Mouse (Mus musculus) liver, embryonic 11.5 days (tissue): ENCODE results near the gene Myh10. TPM values are rescaled to one million over a fixed set of nuclear protein-coding genes. Genes with fewer than 3 reads are reported as not detected.

Experiments used
- ATAC-seq: fragments of 200-750 bp; cut with Nextera tagmentation; replicated peaks from 2 replicates; pipeline ENCODE4 v1.8.0; 2017; ENCODE audit warnings: moderate number of reproducible peaks, mild to moderate bottlenecking, moderate TSS enrichment, moderate library complexity; ENCODE audit not compliant: low FRiP score
- DNase-seq: peaks from one replicate; pipeline ENCODE4 v3.0.0-alpha.2; 2017; ENCODE audit warnings: low spot score
- H3K27ac ChIP-seq: fragments of 300-500 bp; sonication (generic); 2 replicates; pipeline ENCODE4 v1.5.1; 2014; ENCODE audit warnings: mild to moderate bottlenecking, low read depth, low read length, control low read depth
- H3K27me3 ChIP-seq: fragments of 300-500 bp; sonication (generic); replicated peaks from 2 replicates; pipeline ENCODE4 v1.6.1; 2014; ENCODE audit warnings: low read length, mixed read lengths; ENCODE audit not compliant: control insufficient read depth, insufficient read depth
- H3K36me3 ChIP-seq: fragments of 300-500 bp; sonication (generic); 2 replicates; pipeline ENCODE4 v1.6.1; 2014; ENCODE audit warnings: mild to moderate bottlenecking, low read length, moderate library complexity, mixed read lengths; ENCODE audit not compliant: control insufficient read depth, insufficient read depth
- H3K4me1 ChIP-seq: fragments of 300-500 bp; sonication (generic); replicated peaks from 2 replicates; pipeline ENCODE4 v1.6.1; 2014; ENCODE audit warnings: low read length, mixed read lengths; ENCODE audit not compliant: control insufficient read depth, insufficient read depth
- H3K4me2 ChIP-seq: fragments of 300-500 bp; sonication (generic); 2 replicates; pipeline ENCODE4 v1.6.1; 2014; ENCODE audit warnings: mild to moderate bottlenecking, control low read depth, moderate library complexity
- H3K4me3 ChIP-seq: fragments of 300-500 bp; sonication (generic); 2 replicates; pipeline ENCODE4 v1.5.1; 2014; ENCODE audit warnings: low read depth, low read length, control low read depth
- H3K9ac ChIP-seq: fragments of 300-500 bp; sonication (generic); 2 replicates; pipeline ENCODE4 v1.6.1; 2014; ENCODE audit warnings: low read depth, low read length, control low read depth
- H3K9me3 ChIP-seq: fragments of 300-500 bp; sonication (generic); 2 replicates; pipeline ENCODE4 v1.6.1; 2016; ENCODE audit warnings: low read length, inconsistent platforms, mixed read lengths; ENCODE audit not compliant: control insufficient read depth
- WGBS: fragments of 180-500 bp; shearing (Covaris S2); extraction: QIAGEN DNeasy Blood & Tissue Kit; methylation state at CpG from one replicate; pipeline ENCODE4 v1.1.7; 2014; 5-methylcytosine and 5-hydroxymethylcytosine counted together
- polyA plus RNA-seq: library from polyadenylated mRNA; unstranded; fragments of >200 nt; fragmentation: Nextera tagmentation; extraction: Ambion mirVana; gene quantifications from 2 replicates; pipeline ENCODE4 v1.2.1, GENCODE M21; 2014

The Myh10 gene
- polyA plus RNA-seq, 1 experiment from 2014 or later, result 76.5 TPM

DNA sequence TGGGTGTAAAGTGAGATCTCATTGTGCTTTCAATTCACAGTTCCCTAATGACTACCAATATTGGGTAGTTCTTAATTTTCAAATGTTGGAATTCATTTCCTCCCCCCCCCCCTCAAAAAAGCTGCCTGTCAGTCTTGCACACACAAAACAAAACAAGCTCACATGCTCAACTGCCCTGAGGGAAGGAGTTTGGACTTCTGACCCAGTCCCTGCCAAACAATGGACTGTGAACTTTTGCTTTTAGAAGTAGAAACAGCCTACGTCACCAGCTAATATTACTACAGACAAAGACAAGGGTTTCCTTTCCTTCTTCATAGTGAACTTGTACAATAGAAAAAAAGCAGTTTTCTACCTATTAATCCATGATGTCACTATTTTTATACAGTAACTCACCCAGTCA, 2.1 kb upstream of the Myh10 start:
- H3K4me3 ChIP-seq, result no peak overlapping the region
- H3K9me3 ChIP-seq, result no peaks in the 10 kb centered on the region
- DNase-seq (no peak), ATAC-seq (no peak)
- no peak overlapping the region for H3K4me2 ChIP-seq
- no peaks in the 10 kb centered on the region for H3K36me3 ChIP-seq
- 71% methylated on average over 1 of the region's 1 CpGs for WGBS
- peaks cover 14% of the 10 kb centered on the region for H3K4me1 ChIP-seq
- no peaks in the 10 kb centered on the region; the same call in 1 of the 2 replicates for H3K27me3 ChIP-seq
- H3K9ac ChIP-seq, result no peak overlapping the region
- no peak overlapping the region for H3K27ac ChIP-seq

DNA sequence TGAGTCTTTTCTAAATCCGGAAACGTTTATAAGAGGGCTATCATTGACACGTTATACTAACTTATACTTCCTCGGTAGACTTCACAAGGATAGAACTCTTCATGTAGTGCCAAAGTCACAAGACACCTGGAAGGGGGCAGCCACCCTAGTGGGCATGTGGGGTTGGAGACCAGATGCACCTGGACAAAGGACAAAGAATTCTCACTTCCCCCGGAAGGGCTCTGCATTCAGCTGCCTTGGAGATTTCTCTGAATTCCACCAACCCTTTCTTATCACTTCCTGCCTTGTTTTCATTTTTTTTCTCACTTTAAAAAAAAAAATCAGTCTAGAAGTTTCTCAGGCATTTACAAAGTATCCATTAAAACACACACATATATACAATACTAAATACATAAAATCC, 894 bp upstream of the Myh10 start:
- 43% methylated on average over 5 of the region's 5 CpGs for WGBS
- Histone ChIP-seq H3K4me3 (no peak overlapping the region), H3K9me3 (no peaks in the 10 kb centered on the region), H3K27me3 (no peaks in the 10 kb centered on the region; the same call in 1 of the 2 replicates), H3K36me3 (no peaks in the 10 kb centered on the region), H3K9ac (no peak overlapping the region), H3K4me1 (peaks cover 22% of the 10 kb centered on the region), H3K27ac (no peak overlapping the region), H3K4me2 (no peak overlapping the region)
- no peak for ATAC-seq
- DNase-seq, result no peak

DNA sequence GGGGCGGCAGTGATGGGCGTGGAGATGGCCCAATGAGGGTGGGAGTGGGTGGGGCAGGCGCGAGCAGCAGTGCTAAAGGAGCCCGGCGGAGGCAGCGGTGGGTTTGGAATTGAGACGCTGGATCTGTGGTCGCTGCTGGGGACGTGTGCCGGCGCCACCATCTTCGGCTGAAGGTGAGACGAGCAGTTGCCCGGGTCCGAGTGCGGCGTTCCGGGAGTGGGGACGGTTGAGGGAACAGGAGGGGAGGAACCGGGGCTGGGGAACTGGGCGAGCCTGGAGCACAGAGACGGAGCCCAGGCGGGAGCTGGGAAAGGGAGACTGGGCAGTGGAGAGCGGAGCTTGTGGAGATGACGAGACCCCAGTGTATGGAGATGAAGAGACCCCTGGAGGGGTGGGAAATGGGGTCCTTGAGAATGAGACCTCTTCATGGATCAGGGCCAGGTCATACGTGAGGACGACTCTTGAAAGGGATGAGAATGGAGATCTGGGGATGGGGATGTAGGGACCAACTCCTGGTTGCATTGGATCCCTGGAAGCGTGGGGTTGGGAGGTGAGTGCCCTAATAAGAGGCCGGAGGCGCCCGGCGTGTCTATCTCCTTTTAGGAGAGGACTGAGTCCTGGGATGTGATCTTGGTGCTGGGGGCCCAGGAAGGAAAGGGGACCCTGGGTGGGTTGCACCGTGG, 792 bp downstream of the Myh10 start:
- H3K27me3 ChIP-seq, result no peaks in the 10 kb centered on the region; the same call in 1 of the 2 replicates
- peak overlapping the region; percentile 89 for H3K9ac ChIP-seq
- peaks cover 22% of the 10 kb centered on the region for H3K4me1 ChIP-seq
- H3K9me3 ChIP-seq, result no peaks in the 10 kb centered on the region
- H3K4me2 ChIP-seq, result peak overlapping the region; percentile 99
- DNase-seq (no peak), ATAC-seq (no peak; the same call in 1 of the 2 replicates)
- no peaks in the 10 kb centered on the region for H3K36me3 ChIP-seq
- H3K27ac ChIP-seq, result peak overlapping the region; percentile 91
- under 1% methylated on average over 34 of the region's 34 CpGs for WGBS
- peak overlapping the region; percentile 87 for H3K4me3 ChIP-seq

DNA sequence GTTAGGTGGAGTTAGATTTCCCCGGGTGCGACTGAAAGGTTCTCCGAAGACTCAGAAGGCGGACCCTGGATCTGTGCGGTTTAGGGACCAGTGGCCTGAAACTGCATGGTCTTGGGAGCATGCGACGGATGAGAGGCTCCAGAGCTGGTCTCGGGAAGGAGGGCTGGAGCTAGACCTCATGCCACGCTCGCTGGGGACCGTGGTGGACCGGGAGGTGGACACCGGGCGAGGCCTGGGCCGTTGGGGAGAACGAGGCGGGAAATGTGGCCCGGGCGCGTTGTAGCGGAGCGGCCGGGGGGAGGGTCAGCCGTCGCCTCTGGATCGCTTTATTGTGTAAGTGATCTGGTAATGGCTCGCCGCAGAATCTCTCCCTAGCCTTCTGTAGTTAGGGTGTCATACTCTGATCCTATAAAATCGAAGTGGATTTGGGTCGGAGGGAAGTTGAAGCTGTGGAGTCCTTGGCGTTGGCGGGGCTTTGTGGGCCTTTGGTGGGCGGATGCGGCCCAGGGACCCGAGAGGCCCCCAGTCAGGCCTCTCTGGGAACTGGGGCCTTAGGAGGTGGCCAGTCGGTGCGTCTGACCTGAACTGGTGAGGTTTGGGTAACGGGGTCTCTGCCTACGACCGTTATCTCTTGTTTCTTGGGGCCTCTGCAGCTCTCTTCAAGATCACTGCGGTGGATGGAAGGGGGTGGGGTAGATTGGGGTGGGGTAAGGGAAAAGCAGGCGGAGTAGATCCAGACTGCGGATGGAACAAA, 1.5 kb downstream of the Myh10 start:
- H3K27me3 ChIP-seq, result no peaks in the 10 kb centered on the region
- peak overlapping the region; percentile 91 for H3K27ac ChIP-seq
- no peaks in the 10 kb centered on the region for H3K36me3 ChIP-seq
- no peaks in the 10 kb centered on the region for H3K9me3 ChIP-seq
- WGBS, result under 1% methylated on average over 43 of the region's 43 CpGs
- peak overlapping the region; percentile 99 for H3K4me2 ChIP-seq
- H3K4me1 ChIP-seq, result peaks cover 22% of the 10 kb centered on the region
- DNase-seq, result peak; percentile 77
- H3K9ac ChIP-seq, result peak overlapping the region; percentile 89
- peak; percentile 46 for ATAC-seq
- peak overlapping the region; percentile 87 for H3K4me3 ChIP-seq

DNA sequence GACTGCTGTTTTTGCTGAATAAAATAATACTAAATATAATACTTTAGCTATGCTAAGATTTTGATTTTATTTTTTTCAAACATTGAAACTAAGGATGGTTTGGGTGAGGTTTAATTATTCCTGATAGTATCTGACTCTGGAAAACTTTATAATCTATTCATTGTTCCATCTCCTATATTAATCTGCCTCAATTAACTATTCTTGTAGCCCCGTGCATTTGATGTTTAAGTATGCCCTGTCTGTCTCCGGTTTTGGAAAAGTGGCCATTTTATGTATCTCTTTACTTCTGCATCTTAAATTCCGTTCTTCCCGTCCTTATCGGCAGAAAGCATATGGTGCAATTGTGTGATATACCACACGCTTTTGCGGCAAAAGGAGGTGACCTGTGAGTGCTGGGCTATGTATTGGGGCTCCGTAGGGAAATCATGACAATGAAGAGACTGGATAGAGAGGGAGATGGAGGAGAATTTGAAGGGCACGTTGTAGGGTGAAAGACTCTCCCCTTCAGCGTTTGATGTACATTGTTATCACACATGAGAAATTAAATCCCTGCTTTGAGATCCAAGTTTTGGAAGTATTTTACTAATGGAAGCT, 2.2 kb downstream of the Myh10 start:
- Histone ChIP-seq H3K4me2 (peak overlapping the region; percentile 99), H3K36me3 (no peaks in the 10 kb centered on the region), H3K27ac (peak overlapping the region; percentile 91), H3K4me1 (peaks cover 22% of the 10 kb centered on the region), H3K4me3 (peak overlapping the region; percentile 87), H3K27me3 (no peaks in the 10 kb centered on the region), H3K9me3 (no peaks in the 10 kb centered on the region), H3K9ac (peak overlapping the region; percentile 89)
- 23% methylated on average over 10 of the region's 10 CpGs for WGBS
- no peak for DNase-seq
- ATAC-seq, result no peak

DNA sequence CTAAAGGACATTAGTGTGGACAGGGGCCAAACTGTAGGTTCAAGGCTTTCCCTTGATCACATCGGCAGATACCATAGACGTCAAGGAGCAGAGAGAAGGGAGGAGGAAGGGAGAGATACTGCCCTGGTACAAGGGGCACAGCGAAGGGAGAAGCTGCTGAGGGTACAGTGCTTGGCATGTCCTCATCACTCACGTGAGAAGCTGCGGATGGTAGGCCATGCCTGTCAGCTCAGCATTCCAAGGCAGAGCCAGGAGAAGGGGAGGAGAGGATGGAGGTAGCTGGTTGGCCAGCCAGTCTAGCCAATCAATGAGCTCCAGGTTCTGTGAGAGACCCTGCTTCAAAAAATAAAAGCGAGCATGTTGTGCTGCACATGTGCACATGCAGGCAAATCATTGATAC, 11.0 kb downstream of the Myh10 start:
- no peaks in the 10 kb centered on the region for H3K27me3 ChIP-seq
- H3K36me3 ChIP-seq, result peaks cover 43% of the 10 kb centered on the region
- no peak overlapping the region for H3K9ac ChIP-seq
- H3K9me3 ChIP-seq, result 0 out of 2 replicates have a peak, but pooled peaks cover 5% of the 10 kb centered on the region
- no peak overlapping the region for H3K4me2 ChIP-seq
- ATAC-seq (no peak), DNase-seq (no peak)
- 86% methylated on average over 6 of the region's 6 CpGs for WGBS
- H3K4me3 ChIP-seq, result no peak overlapping the region
- no peak overlapping the region for H3K27ac ChIP-seq
- H3K4me1 ChIP-seq, result peaks cover 3% of the 10 kb centered on the region; the same call in 1 of the 2 replicates

DNA sequence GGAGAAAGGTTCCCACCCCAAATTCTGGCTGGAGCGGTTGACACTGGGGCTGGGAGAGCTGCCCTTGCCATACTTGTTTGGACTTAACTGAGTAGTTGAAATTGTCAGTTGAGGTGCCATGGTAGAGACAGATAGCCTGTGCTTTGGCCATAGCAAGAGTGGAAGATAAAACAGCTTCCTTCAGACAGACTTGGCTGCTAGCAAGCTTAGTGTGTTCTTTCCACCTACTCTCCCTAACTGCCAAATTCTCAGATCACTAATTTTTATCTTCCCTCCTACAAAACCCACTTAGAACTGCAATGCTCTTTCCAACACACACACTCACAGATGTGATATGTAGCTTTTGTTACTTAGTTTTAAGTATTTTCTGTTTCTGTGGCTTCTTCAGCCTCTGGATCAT, 12.0 kb downstream of the Myh10 start:
- Histone ChIP-seq H3K4me3 (no peak overlapping the region), H3K4me2 (no peak overlapping the region), H3K27ac (no peak overlapping the region), H3K9ac (no peak overlapping the region), H3K27me3 (no peaks in the 10 kb centered on the region), H3K9me3 (0 out of 2 replicates have a peak, but pooled peaks cover 5% of the 10 kb centered on the region), H3K4me1 (peaks cover 3% of the 10 kb centered on the region; the same call in 1 of the 2 replicates), H3K36me3 (peaks cover 43% of the 10 kb centered on the region)
- WGBS, result 79% methylated on average over 1 of the region's 1 CpGs
- DNase-seq, result no peak
- no peak for ATAC-seq

DNA sequence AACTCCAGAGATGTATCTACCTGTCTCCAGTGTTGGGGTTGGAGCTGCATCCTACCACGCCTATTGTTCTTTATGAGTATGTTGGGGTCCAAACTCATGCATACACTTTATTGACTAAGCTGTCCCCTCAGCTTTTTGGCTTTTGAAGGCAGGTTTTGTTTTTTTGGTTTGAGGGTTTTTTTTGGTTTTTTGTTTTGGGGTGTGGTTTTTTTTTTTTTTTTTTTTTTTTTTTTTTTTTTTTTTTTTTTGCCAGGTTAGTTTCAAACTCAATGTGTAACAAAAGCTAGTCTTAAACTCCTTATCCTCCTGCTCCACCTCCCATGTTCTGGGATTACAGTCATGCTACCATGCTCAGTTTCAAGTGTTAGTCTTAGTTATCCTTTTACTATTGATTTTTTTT, 12.9 kb downstream of the Myh10 start:
- WGBS, result 100% methylated on average over 1 of the region's 1 CpGs
- DNase-seq (no peak), ATAC-seq (no peak)
- Histone ChIP-seq H3K36me3 (peaks cover 39% of the 10 kb centered on the region), H3K27me3 (no peaks in the 10 kb centered on the region), H3K4me1 (peaks cover 3% of the 10 kb centered on the region; the same call in 1 of the 2 replicates), H3K4me2 (no peak overlapping the region), H3K4me3 (no peak overlapping the region), H3K9me3 (0 out of 2 replicates have a peak, but pooled peaks cover 5% of the 10 kb centered on the region), H3K27ac (no peak overlapping the region), H3K9ac (no peak overlapping the region)
